Mouse (Mus musculus): ENCODE results near the gene Als2cr12.
A peak's percentile ranks its signal among the peaks of the same experiment; 100 is the strongest.
"Not testable (repeated sequence)": the region's sequence is repeated elsewhere in the genome, so short reads cannot be mapped to it uniquely, and the experiment has no call there.

Als2cr12 gene

GRCm38 (mm10) chr1:58719356-58719945 is 23.7 kb upstream of the Als2cr12 start:
- no peak for DNase-seq (ENCODE audit: low spot score)

- no peak for DNase-seq (ENCODE audit: low spot score)
Observed at GRCm38 (mm10) chr1:58717589-58718270, 21.9 kb upstream of the Als2cr12 start.

- DNase-seq (ENCODE audit: low spot score) = no peak
Observed at GRCm38 (mm10) chr1:58716883-58717220, 21.1 kb upstream of the Als2cr12 start.

GRCm38 (mm10) chr1:58716162-58716882 is 20.5 kb upstream of the Als2cr12 start:
- no peak for DNase-seq (ENCODE audit: low spot score)

- no peak for DNase-seq (ENCODE audit: low spot score)
Observed at GRCm38 (mm10) chr1:58715536-58715935, 19.7 kb upstream of the Als2cr12 start.

- no peak for DNase-seq (ENCODE audit: low spot score)
Observed at GRCm38 (mm10) chr1:58714361-58714760, 18.6 kb upstream of the Als2cr12 start.

- peak; percentile 16 for DNase-seq (ENCODE audit: low spot score)
Observed at GRCm38 (mm10) chr1:58713893-58714231, 18.1 kb upstream of the Als2cr12 start.

- peak; percentile 75 for DNase-seq (ENCODE audit: low spot score)
Observed at GRCm38 (mm10) chr1:58713081-58713892, 17.5 kb upstream of the Als2cr12 start.

- DNase-seq (ENCODE audit: low spot score) = peak; percentile 66
Observed at GRCm38 (mm10) chr1:58712076-58713061, 16.6 kb upstream of the Als2cr12 start.

GRCm38 (mm10) chr1:58711365-58712016 is 15.7 kb upstream of the Als2cr12 start, which contains the start of gene Cflar:
TSS of gene Cflar (plus strand) at chr1:58711508.
- DNase-seq (ENCODE audit: low spot score) = peak; percentile 69

GRCm38 (mm10) chr1:58710711-58711364 is 15.0 kb upstream of the Als2cr12 start:
- DNase-seq (ENCODE audit: low spot score) = no peak

GRCm38 (mm10) chr1:58710043-58710442 is 14.3 kb upstream of the Als2cr12 start:
- DNase-seq (ENCODE audit: low spot score) = not testable (repeated sequence)

GRCm38 (mm10) chr1:58700580-58701162 is 4.9 kb upstream of the Als2cr12 start:
- not testable (repeated sequence) for DNase-seq (ENCODE audit: low spot score)

- DNase-seq (ENCODE audit: low spot score) = no peak
Observed at GRCm38 (mm10) chr1:58699988-58700387, 4.2 kb upstream of the Als2cr12 start.

- no peak for DNase-seq (ENCODE audit: low spot score)
Observed at GRCm38 (mm10) chr1:58698781-58699180, 3.0 kb upstream of the Als2cr12 start.

GRCm38 (mm10) chr1:58697607-58698006 is 1.8 kb upstream of the Als2cr12 start:
- peak; percentile 8 for DNase-seq (ENCODE audit: low spot score)

- no peak for DNase-seq (ENCODE audit: low spot score)
Observed at GRCm38 (mm10) chr1:58693696-58694095, 2.1 kb downstream of the Als2cr12 start.

- not testable (repeated sequence) for DNase-seq (ENCODE audit: low spot score)
Observed at GRCm38 (mm10) chr1:58691718-58692117, 4.1 kb downstream of the Als2cr12 start.

- not testable (repeated sequence) for DNase-seq (ENCODE audit: low spot score)
Observed at GRCm38 (mm10) chr1:58690834-58691488, 4.8 kb downstream of the Als2cr12 start.

Measured in retina, embryonic 14.5 days (tissue).